Mouse (Mus musculus): ENCODE results near the gene Syk. TPM values are rescaled to one million over a fixed set of nuclear protein-coding genes. Genes with fewer than 3 reads are reported as not detected.
A peak's percentile ranks its signal among the peaks of the same experiment; 100 is the strongest.

The Syk gene
- total RNA-seq (2021), result 1 to 10 TPM; 5.0 to 5.3 TPM

DNA sequence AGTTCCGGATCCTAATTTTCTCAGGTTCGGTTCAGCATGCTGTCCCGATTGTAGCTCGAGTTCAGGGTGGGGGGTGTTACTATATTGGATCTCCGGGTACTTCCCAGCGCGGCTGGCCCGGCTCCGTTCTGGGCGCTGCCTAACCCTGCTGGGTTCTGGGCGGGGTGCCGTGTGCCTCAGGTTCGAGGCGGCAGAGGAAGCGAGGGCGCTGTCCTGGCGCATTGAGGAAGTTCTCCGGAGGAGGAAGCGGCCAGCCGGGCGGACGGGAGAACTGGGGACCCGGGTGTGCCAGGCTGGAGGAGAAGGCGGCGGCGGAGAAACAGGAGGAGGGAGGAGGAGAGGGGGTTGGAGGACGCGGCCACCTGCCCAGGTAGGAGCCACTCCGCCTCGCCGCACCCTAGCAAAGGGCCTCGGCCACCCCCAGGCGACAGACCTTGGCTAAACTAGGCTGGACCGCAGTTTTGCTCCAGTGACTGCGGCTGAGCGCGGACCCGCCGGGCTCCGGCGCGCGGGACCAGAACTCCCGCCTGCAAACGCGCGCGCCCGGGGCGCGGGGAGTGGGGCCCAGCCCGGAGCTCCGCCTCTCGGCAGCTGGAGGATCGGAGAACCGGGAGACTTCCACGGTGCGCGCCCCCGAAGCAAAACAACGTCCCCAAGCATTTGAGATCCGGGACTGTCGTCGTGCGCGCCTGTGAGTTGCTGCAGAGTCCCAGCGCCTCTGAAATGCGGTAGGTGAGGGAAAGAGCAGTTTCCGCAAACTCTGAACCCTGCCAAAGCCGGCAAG lies at the start of gene Syk:
TSS of gene Syk (plus strand) at position 296 of the 784 bp plus-strand sequence.
- peak; percentile 64 for DNase-seq
- intact Hi-C loops (cut with DNase I), result no loop called here

DNA sequence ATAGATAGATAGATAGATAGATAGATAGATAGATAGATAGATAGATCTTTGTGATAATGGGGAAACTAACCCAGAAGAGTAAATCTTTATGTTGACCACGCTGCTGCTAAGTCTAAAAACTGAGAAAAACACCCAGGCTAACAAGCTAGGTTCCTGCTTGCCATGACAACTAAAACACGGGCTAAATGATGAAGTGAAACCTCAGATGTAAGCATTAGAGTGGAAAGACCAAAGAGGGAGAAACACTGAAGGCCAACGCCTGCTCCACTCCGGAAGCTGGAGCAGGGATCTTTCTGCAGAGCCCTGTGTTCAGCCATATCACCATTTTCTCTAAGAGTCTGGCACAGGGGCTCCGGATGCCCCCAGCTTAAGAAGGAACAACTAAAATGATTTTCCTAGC lies 49.3 kb upstream of the Syk start:
- intact Hi-C loops (cut with DNase I), result loop anchor here (10.0 kb wide), 1 partner anchor 699 kb away; no protein-coding TSS in a partner anchor
- DNase-seq, result no peak

DNA sequence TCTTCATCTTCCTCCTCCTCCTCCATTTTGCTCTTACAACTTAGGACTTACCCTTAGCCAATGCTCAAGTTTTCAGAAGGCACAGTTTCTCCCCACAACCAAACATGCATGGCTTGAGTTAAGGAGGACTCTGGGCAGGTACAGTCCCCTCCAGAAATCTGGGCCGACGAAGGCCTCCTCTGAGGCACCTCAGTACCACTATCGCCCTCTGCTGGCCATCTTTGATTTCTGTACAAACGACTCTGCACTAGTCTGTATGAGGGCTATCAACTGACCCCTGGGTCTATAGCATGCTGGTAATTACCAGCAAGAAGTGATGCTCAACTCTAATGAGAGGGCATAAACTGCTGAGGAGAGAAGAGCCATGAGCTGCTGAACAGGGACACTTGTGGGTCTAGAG lies 47.4 kb upstream of the Syk start:
- DNase-seq, result peak; percentile 84
- intact Hi-C loops (cut with DNase I), result loop anchor here (5.0 to 10.0 kb wide), 3 partner anchors 92 to 701 kb away; no protein-coding TSS in a partner anchor

DNA sequence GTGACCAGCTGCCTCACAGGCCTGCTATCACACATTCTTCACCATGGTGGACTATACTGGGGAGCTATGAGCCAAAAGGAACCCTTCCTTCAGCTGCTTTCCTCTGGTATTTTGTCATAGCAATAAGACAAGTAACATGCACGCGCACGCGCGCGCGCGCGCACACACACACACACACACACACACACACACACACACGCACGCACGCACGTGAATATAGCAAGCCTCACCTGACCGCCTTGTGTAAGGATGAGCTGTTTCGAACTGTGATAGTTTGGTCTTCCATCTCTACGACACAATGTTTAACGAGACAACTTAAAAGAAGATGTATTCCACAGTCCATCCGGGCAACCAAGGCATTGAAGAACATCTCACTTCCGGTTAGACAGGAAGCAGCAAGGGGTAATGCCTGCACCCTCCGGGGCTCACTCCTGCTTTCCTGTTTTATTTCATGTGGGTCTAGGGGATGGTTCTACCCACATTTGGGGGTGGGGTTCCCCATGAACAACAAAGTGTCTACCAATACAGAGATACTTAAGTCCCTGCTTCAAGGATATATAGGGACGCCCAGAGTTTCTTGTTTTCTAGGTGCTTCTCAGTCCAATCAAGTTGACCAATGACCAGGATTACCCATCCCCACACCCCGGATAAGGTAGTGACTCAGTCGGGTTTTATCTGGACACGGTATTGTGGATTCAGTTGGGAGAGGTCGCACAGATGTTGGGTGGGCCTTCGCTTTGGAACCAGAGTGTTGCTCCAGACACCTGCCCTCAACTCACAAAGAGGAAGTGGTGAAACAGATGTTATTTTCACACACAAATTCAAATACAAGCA lies 45.0 kb upstream of the Syk start:
- no peak for DNase-seq
- intact Hi-C loops (cut with DNase I), result loop anchor here (5.0 to 10.0 kb wide), 3 partner anchors 89 to 703 kb away; no protein-coding TSS in a partner anchor

DNA sequence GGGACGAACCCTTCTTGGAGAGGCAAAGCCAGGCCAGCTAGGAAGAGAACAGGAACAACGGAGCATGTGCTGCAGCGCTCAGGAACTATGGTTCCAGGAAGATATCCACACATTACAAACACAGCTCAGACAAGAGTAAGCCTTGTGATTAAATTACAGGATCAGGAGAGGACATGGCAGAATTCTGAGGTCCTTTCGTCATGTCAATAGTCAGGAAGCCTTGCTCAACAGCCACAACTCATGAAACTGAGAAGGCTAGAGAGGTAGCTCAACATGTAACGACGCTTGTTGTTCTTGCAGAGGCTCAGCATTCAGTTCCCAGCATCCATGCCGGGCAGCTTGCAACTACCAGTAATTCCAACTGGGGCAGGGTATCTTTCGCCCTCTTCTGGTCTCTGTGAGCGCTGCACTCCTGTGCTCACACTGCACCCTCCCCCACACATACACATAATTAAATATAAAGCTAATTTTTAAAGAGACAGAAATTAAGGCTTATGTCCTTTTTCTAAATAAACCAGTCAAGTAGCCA lies 44.3 kb upstream of the Syk start:
- DNase-seq, result no peak
- intact Hi-C loops (cut with DNase I), result loop anchor here (5.0 to 10.0 kb wide), 3 partner anchors 89 to 704 kb away; no protein-coding TSS in a partner anchor

DNA sequence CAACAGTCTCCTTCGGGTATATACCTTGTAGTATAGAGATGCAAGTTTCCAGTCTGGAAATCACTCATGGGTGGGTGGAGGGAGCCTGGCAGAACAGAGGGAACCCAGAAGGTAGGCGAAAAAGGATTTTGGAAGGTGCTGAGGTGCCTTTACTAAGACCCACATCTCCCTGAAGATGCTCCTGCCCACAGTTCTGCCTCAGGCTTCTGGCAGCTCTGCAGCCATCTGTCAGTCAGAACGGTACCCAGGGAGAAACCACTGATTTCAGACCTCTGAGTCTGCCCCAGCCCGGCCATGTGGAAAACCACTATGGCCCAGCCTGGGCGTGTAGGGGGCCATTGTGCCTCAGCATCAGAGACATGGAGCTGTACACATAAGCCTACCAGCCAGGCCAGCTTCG lies 43.5 kb upstream of the Syk start:
- intact Hi-C loops (cut with DNase I), result loop anchor here (5.0 to 10.0 kb wide), 3 partner anchors 88 to 705 kb away; no protein-coding TSS in a partner anchor
- DNase-seq, result no peak

DNA sequence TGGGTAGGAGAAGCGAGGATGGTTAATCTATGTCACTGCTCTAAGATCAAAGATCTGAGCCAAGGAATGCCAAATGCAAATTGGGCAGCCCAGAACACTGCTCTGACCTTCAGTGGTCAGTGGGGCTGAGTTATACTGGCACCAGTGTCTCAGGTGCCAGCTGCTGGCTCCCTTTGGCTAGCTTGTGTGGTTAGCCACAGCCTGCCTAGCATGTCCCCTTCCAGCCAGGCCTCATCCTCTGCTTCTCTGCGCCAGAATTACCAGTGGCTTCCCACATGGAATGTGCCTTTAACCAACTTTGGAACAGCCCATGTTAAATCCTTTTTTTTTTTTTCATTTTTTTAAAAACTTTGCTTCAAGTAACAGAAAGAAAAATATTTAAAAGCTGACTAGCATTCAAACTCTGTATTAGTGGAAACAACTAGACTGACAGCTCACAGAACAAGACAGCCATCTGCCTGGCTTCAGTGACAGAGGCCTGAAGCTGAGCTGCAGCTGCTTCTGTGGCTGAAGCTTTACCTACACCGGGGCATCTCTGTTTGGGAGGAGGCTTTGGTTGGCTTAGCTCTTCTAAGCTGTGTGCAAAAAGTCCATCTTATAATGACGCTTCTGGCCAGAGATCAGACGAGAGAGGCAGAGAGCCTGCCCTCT lies 41.5 kb upstream of the Syk start:
- no peak for DNase-seq
- intact Hi-C loops (cut with DNase I), result no loop called here

DNA sequence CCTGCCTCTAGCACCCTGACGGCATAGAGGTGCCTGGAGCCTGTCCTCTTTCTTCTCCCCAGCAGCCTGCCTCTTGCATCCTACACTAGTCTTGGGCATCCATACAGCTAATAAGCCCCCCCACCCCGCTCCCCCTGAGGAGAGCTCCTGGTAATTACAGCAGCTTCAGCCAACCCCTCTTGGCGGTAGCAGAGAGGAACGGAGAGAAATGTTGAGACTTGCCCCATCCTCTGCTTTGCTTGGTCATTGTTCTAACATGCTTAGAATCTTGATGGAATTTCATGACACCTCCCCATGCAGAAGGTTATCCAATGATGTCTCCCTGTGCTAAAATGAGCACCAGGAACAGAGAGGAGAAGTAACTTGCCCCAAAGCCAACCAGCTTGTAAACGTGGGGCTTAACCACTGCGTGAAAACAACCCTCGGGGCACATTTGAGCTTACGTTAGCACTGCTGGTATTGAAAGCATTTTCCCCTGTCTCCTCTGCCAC lies 40.9 kb upstream of the Syk start:
- intact Hi-C loops (cut with DNase I), result no loop called here
- DNase-seq, result no peak

DNA sequence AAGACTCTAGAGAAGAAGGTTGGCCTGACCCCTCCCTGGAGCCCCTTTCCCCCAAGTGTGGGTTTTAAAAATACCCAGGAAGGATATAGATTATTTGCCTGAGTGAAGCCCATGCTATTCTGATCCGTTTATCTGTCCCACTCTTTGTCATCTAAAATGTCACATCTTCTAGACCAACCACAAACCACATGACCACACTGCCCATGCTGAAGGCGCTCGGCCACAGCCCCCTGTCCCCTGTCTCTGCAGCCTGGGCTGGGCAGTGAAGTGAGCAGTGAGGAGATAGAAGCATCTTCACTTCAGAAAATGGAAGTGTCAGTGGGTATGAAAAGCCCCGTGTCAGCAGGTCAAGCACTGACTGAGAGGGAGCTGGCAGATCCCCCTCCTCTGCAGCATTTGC lies 40.3 kb upstream of the Syk start:
- intact Hi-C loops (cut with DNase I), result no loop called here
- DNase-seq, result no peak

DNA sequence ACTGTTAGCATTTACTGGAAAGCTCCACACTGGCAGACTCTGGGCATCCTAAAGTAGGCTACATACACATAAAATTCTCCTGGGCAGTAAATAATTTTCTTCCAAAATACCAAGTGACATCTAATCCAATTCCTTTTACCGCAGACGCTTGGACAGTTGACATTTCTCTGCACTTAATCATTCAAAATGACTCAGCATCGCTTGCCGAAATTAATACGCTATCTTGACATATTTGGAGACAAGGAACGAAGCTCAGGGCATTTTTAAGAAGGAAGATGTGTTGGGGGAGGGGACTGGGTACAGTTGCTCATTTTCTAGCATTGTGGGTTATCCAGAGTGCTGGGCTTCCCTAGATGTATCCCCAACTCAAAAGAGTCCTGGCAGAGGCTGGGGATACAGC lies 36.7 kb upstream of the Syk start:
- DNase-seq, result no peak
- intact Hi-C loops (cut with DNase I), result no loop called here

DNA sequence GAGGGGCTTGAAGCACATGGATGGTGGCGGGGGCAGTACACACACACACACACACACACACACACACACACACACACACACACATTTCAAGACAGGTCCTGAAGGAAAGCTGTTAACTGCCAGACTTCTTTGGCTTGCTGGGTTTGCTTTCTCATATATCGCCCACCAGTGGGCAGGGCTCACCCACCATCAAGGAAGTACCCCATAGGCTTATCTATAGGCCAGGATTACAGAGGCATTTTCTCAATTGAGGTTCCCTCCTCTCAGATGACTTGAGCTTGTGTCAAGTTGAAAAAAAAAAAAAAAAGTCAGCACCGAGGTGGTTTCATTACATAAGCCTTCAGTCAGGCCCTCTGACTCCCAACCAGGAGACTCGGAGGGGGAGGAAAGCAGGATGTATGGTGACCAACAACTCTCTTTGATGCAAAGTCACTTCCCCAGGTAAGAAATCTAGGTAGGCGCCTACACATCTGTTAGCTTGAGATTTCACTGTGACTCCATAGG lies 32.2 kb upstream of the Syk start:
- no peak for DNase-seq
- intact Hi-C loops (cut with DNase I), result no loop called here

DNA sequence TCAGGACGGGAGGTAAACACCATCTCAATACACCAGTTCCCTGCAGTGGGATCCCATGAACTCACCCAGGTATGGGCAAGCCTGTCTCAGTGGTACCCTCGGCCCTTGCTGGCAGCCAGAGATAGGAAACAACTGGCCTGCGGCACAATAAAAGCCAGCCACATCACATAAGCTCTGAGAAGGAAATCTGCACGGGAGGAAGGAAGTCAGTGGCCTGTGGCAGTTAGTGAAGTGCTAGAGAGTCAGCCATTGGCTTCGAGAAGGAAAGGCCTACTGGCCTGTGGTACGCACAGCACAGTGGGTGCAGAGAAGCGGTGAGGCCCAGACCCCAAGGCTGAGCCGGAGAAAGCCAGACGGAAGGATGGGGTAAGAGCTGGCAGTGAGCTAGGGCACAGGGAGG lies 31.7 kb upstream of the Syk start:
- intact Hi-C loops (cut with DNase I), result no loop called here
- no peak for DNase-seq

DNA sequence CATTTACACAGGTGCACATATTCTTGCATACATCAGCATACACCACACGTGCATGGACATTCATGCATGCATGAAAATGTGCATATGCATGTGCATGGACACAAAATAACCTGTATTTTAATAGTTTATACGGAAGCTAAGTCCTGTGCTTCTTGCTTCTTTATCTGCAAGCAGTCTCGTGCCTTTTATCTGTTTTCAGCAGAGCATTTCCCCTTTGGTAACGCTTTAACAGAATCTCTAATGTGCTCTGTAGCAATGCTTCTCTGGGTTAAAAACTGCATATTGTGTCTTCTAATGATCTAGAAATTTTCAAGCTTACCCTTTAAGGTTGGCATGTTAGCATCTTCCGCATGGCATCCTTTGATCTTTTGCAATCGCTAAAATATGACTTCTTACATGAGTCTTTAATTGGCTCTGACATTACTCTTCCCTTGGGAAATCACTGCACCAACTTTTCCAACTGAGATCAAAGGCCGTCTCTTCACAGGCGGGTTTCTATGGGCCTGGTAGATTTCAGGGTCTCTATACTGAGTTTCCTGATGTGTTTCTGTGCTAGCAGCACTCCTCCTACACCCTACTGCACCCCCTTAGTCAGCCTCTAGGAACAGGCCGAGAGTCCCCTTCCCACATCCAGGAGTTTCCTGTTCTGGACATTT lies 30.0 kb upstream of the Syk start:
- intact Hi-C loops (cut with DNase I), result no loop called here
- DNase-seq, result no peak

DNA sequence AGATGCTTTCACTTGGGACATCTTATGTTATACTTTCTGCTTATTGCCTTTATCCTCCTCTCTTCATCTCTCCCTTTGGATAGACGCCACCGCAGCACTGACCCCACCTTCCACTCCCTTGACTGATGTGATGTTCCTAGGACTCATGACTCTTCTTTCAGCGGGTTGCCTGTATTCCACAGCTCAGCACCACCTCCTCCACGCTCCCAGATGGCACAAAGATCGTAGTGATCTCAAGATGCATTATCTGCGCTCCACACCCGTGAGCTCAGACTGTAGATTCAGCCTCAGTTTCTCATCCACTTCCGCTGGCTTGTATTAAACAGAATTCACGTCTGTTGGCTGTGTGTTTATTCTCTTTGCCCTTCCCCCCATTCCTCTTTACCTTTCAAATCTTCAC lies 28.3 kb upstream of the Syk start:
- DNase-seq, result no peak
- intact Hi-C loops (cut with DNase I), result no loop called here

DNA sequence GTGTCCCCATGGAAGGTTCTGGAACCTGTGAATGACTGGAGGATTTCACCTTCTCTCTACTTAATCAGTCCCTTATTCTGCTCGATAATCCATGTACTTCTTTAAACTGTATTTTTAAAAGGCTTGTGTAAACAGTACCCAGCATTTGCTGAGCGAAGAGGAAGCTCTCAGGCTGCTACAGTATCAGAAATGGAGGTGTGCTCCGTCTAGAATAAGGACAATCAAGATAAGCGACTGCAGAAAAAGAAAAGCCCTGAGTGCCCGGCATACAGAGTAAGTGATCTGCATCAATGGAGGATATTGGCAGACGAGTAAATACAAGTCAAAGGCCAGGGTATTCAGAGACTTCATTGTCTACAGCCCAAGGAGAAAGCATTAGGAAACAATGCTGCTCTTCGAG lies 25.6 kb upstream of the Syk start:
- no peak for DNase-seq
- intact Hi-C loops (cut with DNase I), result no loop called here

DNA sequence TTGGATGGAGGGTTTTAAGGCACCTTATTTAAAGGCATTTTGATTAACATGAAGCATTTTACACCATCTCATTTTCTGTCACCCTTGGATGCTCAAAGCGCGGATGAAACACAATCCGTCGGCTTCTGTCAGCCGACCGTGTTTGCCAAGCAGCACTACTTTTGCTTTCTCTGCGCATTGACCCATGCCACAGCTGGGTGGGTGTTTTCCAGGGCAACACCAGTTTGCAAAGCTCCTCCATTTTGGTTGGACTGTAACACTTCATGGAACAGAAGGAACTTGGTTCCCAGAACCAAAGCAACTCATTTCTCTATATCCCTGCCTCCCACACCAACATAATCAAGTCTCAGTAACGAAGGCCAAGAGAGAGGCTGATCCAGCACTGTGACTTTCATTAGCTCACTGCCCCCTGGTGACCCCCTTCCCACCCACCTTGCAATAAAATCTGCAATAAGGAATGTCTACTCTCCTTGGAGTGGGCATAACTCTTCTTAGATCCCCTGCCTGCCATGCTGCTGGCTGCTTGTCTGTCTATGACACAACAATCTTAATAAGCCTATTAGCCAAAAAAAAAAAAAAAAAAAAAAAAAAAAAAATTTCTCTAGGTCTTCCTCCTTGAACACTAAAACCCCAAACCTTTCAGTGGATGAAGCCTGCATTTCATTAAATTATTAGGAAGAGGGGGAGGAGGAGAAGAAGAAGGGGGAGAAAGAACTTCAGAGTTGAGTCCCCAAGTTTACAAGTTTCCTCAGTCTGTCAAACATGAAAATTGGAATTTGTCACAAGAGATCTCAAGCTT lies 21.4 kb upstream of the Syk start:
- intact Hi-C loops (cut with DNase I), result loop anchor here (10.0 kb wide), 1 partner anchor 307 kb away; no protein-coding TSS in a partner anchor
- DNase-seq, result no peak

DNA sequence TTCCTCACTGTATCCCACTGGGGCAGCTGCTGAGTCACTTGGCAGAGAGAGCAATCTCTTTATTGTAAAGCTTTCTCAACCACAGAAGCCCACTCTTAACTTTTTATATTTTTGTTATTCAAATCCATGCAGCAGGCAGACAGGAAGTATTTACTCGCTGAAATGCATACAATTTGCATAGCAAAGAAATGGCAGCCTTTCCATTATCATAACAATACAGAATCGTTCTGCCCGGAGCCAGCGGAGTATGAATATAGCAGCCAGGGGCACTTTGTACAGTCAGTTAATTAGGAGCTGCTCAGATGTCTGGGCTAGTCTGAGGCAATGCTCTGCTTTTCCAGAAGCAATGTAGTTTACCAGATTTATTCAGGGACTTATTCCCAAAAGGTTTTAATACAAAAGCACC lies 20.8 kb upstream of the Syk start:
- intact Hi-C loops (cut with DNase I), result loop anchor here (10.0 kb wide), 1 partner anchor 307 kb away; no protein-coding TSS in a partner anchor
- no peak for DNase-seq

DNA sequence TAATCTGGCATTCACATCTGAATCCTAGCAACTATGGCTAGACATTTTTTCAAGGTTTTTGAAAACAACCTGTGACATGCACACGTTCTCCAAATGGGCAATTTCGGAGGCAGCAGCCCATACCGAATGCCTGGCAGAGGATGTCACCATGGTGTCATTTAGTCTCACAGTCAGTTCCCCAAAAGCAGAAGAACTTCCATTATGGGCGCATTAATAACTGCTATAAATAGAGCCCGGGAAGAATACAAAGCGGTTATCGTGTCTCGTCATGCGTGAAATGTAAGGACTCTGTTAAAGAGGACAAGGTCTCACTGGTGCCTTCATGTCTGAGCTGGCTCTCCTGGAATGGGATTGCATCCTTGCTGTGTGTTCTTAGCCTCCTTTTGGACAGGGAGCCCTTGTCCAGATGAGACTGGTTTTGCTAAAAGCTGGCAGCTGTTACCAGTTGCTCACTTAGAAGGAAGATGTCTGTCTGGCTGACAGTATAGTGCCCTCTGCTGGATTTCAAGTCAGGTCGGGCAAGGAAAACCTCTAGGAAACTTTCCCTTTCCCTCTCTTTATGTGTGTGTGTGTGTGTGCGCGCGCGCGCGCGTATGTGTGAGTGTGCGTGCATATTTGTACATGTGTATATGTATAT lies 17.8 kb upstream of the Syk start:
- peak; percentile 17 for DNase-seq
- intact Hi-C loops (cut with DNase I), result loop anchor here (10.0 kb wide), 1 partner anchor 310 kb away; no protein-coding TSS in a partner anchor
